9 mouse cellular contexts compared by ENCODE assay signal in the genomic region with DNA sequence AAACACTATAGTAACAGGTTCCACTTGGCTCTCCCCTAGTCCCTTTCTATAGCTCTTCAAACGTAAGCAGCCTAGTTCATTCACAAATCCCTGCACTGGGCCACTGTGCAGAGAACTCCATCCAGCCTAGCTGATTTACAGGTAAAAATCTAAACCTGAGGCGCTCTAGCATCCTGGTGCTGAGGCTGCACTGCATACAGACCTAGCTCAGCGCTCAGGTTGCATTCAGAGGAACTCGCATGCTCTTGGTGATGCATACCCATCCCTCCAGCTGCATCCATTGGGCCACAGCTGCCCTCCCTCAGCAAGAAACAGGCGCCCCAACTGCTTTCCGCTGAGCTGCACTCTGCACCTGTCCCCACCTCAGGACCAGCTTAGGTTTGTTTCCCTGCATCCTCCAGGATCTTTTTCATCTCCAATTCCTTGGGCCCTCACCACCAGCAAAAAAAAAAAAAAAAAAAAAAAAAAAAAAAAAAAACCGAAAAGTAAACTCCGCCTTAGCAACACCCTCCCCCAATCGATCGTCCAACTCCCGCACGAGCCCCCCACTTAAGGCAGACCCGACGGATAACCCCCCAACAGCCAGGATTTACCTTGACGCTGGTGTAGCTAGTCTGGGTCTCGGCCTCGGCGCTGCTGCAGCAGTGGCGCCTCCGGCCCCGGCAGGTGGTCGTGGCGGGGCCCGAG. TPM values are rescaled to one million over a fixed set of nuclear protein-coding genes. Genes with fewer than 3 reads are reported as not detected.
A peak's percentile ranks its signal among the peaks of the same experiment; 100 is the strongest.
DNase-seq lines count a peak whose midpoint lies in the region; ATAC-seq lines count a peak whose summit lies in the region.
"Had no signal": no experiment of that assay in that cellular context is flagged by ENCODE, and none has a peak within 500 bp of the region (broad histone marks: within the 10 kb centered on the region; RNA-seq: fewer than 3 reads in every experiment).

No protein-coding gene starts in this region.

- ATAC-seq in heart, embryonic 15.5 days (replicated peaks; ENCODE audit: insufficient number of reproducible peaks, insufficient read depth, low FRiP score, low read depth), result no peak
- no peak for ATAC-seq in liver, embryonic 12.5 days
- ATAC-seq: Patski had no signal

- peak overlapping the region; percentile 55 for H3K9ac ChIP-seq in heart, embryonic 15.5 days
- H3K9ac ChIP-seq in liver, embryonic 12.5 days, result 0 out of 2 replicates have a peak overlapping the region, but pooled peaks have one; percentile 12

- intact Hi-C loops in heart, postnatal 25 days (cut with DNase I), result no loop called here

- peaks cover 10% of the 10 kb centered on the region for H3K4me1 ChIP-seq in heart, embryonic 15.5 days (replicated peaks)
- H3K4me1 ChIP-seq in hindbrain, embryonic 10.5 days (replicated peaks), result peaks cover 15% of the 10 kb centered on the region; the same call in 1 of the 2 replicates
- H3K4me1 ChIP-seq in liver, embryonic 12.5 days, result no peaks in the 10 kb centered on the region; the same call in 1 of the 2 replicates

- peaks cover 50% of the 10 kb centered on the region for H3K27me3 ChIP-seq in heart, embryonic 15.5 days
- peaks cover 55% of the 10 kb centered on the region for H3K27me3 ChIP-seq in hindbrain, embryonic 10.5 days (ENCODE audit: insufficient read depth, poor library complexity, severe bottlenecking)
- peaks cover 59% of the 10 kb centered on the region for H3K27me3 ChIP-seq in liver, embryonic 12.5 days (replicated peaks)

- DNase-seq in heart, postnatal 25 days (ENCODE audit: low spot score), result no peak
- peak; percentile 76 for DNase-seq in brain, adult 2 months (ENCODE audit: low read depth, low spot score)
- DNase-seq in hindbrain, embryonic 10.5 days (ENCODE audit: low spot score), result peak; percentile 12
- peak; percentile 25 for DNase-seq in right cerebral cortex, postnatal 14 days
- no peak for DNase-seq in gastrocnemius, postnatal 4 days (ENCODE audit: low spot score in 2 of 2)
- DNase-seq in ovary, postnatal 36 days (ENCODE audit: low spot score), result no peak

- H3K27ac ChIP-seq in heart, embryonic 15.5 days, result no peak overlapping the region
- H3K27ac ChIP-seq in hindbrain, embryonic 10.5 days, result peak overlapping the region; percentile 85
- no peak overlapping the region for H3K27ac ChIP-seq in liver, embryonic 12.5 days

- H3K36me3 ChIP-seq in heart, embryonic 15.5 days, result no peaks in the 10 kb centered on the region
- H3K36me3 ChIP-seq in hindbrain, embryonic 10.5 days, result no peaks in the 10 kb centered on the region
- no peaks in the 10 kb centered on the region for H3K36me3 ChIP-seq in liver, embryonic 12.5 days

- 5% methylated on average over 24 of the region's 24 CpGs for WGBS in heart, embryonic 15.5 days
- WGBS in hindbrain, embryonic 10.5 days, result 3% methylated on average over 24 of the region's 24 CpGs
- whole genome bisulfite sequencing in liver, embryonic 12.5 days (ENCODE audit: insufficient replicate concordance), result 5% methylated on average over 24 of the region's 24 CpGs

- peak overlapping the region; percentile 68 for H3K4me3 ChIP-seq in heart, embryonic 15.5 days
- peak overlapping the region; percentile 86 for H3K4me3 ChIP-seq in hindbrain, embryonic 10.5 days
- H3K4me3 ChIP-seq in liver, embryonic 12.5 days, result peak overlapping the region; percentile 55

- peak overlapping the region; percentile 99 for H3K4me2 ChIP-seq in heart, embryonic 15.5 days
- H3K4me2 ChIP-seq in liver, embryonic 12.5 days, result peak overlapping the region; percentile 72

- no peaks in the 10 kb centered on the region for H3K9me3 ChIP-seq in heart, embryonic 15.5 days (replicated peaks)
- no peaks in the 10 kb centered on the region for H3K9me3 ChIP-seq in hindbrain, embryonic 10.5 days
- no peaks in the 10 kb centered on the region for H3K9me3 ChIP-seq in liver, embryonic 12.5 days (replicated peaks)

RNA-seq across cellular contexts. Expression of gene Pde8b, which starts 28.1 kb away (rescaled TPM):
- 0.68 and 1.4 TPM in 2 replicates for polyA plus RNA-seq in heart, embryonic 15.5 days (2015; fragmentation: Nextera tagmentation; extraction: Ambion mirVana)
- total RNA-seq in heart, postnatal 25 days (2021), result 1 to 10 TPM; 3.4 to 3.9 TPM
- 1.4 and 1.9 TPM in 2 replicates for polyA plus RNA-seq in hindbrain, embryonic 10.5 days (2016; fragmentation: Nextera tagmentation; extraction: Ambion mirVana)
- 0.52 and 0.66 TPM in 2 replicates for polyA plus RNA-seq in liver, embryonic 12.5 days (2016; fragmentation: Nextera tagmentation; extraction: Ambion mirVana)
- 1 to 10 TPM; 4.0 to 4.4 TPM for total RNA-seq in gastrocnemius, postnatal 4 days (2021)

Comparison
In these comparisons a context has a peak if more than half of its experiments do, and no peak if none do; other contexts are left out.
1. DNase-seq: peak in brain, adult 2 months (single experiment), hindbrain, embryonic 10.5 days (single experiment) and right cerebral cortex, postnatal 14 days (single experiment); none in heart, postnatal 25 days (single experiment), gastrocnemius, postnatal 4 days (0 of 2) and ovary, postnatal 36 days (single experiment).
2. Peak in every context shown above with its lines, with median percentiles within 50 percentile points of each other: H3K4me3 ChIP-seq.